Mouse (Mus musculus) left cerebral cortex, adult 18-20 months (tissue): ENCODE data around the gene H2al1k. TPM values are rescaled to one million over a fixed set of nuclear protein-coding genes. Genes with fewer than 3 reads are reported as not detected.
A peak's percentile ranks its signal among the peaks of the same experiment; 100 is the strongest.
"Not testable (repeated sequence)": the region's sequence is repeated elsewhere in the genome, so short reads cannot be mapped to it uniquely, and the experiment has no call there.

ENCODE experiments used
- DNase-seq, 2 experiments: peaks; one replicate each; pipeline ENCODE4 v3.0.0; 2021 to 2022; ENCODE audit warnings: low spot score in 2 of 2, mixed read lengths in 1 of 2
- long read RNA-seq, 2 experiments: library from polyadenylated mRNA; stranded (forward); transcript quantifications; one replicate each; pipeline ENCODE4 v2.0.0; 2021
- total RNA-seq, 2 experiments: library from RNA; stranded (reverse); gene quantifications; 2 replicates each; pipeline ENCODE4 v1.2.3; 2021

The H2al1k gene
- total RNA-seq, result not detected
- long read RNA-seq, experiment 1, result 0 reads
- long read RNA-seq, experiment 2, result 0 reads

DNA sequence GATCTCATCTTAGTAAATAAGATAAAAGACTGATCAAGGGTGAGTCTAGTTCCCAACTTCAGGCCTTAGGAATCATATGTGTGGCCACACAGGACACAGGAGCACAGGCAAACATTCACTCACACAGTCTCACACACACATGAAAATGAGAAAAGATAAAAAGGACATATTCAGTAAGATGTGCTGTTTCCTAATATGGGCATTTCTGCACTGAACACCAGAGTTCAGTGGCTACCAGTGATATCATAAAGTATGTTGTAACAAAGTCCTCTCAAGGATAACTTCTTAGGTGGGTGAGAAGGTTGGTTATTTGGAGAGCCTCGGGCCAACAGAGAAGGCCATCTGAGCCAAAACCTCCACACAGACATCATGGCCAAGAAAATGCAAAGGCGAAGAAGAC is at the start of gene H2al1k:
Gene H2al1k, plus strand, starts transcription at position 301 of the 400 bp plus-strand sequence.
- not testable (repeated sequence) for DNase-seq

DNA sequence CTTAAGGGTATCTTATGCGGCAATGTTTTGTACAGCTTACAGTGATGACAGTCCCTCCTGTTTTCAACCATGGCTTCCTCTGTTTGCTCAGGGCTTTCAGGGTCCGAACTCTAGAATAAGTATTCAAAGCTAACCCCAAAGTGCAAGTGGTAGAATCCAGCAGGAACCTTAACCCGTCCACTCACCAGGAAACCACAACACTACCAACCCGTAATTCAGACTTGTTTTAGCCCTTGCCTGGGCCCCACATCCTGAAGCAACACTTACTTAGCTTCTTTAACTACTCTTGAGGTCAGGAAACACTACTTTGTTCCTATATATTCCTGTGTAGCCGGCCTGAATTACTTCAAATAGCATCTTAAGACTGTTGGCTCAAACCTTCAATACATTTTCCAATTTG is 47.6 kb upstream of the H2al1k start:
- no peak for DNase-seq

DNA sequence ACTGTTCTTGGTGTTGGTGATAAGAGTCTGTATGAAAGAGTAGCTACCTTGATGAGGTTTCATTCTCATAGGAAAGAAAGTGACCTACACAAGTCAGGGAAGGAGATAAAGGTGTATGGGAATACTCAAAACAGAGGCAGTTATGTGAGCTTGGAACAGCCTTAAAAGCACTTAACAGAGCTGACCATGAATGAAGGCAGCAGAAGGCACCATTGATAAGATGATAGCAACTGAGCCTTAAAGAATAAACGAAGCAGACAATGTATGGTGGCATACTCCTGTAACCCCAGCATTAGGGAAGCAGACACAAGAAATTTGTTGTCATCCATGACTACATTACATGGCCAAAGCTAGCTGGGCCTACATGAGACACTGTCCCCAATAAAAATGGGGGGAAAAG is 47.0 kb upstream of the H2al1k start:
- DNase-seq, result no peak

DNA sequence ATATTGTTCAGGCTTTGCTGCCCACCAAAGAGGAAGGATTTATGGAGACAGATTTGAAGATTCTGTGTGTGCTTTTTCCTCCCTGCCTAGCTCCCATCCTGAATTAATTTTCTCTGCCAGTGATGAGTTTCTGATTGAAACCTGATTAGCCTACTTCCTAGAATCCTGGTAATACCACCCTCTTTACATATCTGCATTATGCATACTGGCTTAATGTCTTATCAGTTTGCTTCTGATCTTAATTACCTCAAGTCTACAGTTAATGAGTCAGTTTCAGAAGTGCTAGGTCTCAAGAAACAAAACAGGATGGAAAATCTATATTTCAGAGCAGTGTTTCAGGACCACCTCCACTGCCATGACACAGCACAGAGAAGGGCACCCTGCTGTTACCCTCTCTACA is 34.0 kb upstream of the H2al1k start:
- not testable (repeated sequence) for DNase-seq

DNA sequence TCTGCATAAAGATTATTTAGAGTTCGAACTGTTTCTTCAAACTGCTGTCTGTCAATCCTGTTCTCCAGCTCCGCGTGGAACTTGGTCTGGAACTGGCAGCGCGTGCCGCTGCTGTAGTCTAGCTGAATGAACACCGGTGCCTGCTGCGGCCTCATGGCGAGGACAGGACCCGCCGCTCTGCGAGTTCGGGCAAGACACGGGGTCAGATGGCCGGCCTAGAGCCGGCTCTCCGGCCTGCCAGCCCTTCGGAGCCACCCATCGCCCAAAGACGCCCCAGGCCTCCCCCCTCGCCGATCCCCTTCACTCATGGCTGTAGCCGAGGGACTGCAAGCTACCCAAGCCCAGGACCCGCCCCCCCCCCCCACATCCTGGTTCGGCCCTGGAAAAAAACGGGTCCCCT is 22.5 kb upstream of the H2al1k start:
- not testable (repeated sequence) for DNase-seq

DNA sequence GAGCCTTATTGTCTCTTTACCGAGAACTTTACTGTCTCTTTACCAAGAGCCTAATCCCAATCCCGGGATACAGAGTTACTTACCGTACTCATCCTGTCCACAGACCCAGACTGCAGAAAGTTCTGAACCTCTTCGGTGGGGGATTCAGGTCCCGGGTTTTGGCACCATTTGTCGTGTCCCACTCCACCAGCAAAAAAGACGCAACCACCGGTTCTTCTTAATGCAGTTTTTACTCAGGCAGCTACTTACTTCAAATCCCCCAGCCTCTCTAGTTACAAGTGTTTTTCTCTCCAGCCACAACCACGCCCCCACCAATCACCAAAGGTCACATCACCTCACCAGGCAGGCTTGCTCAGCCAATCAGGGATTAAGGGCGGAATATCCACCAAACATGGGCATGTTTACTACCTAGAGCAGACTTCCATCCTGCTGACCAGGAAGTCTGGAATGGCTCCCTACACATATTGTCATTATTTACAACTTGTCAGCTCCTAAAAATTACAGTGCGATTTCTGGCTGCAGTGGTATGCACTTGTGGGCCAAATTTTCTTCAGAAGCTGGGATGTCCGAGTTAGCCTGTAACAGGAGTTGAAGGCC is 18.0 kb upstream of the H2al1k start:
- DNase-seq, result not testable (repeated sequence)

DNA sequence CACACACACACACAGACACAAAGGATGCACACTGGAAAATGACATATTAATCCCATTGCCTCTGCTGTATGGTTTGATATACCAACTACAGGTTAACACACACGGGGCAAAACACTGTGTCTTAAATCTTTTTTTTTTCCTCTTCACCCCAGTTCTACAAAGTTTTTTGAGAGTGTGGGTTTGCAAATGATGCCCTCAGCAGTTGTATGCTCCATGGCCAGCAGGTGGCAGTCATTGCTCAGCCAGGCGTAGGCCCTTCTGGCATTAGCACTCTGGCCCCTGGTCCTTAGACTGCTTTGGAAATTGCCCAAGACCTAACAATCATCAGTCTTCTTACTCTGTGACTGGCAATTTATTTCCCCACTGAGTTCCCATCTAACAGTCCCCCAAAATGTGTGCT is 17.4 kb upstream of the H2al1k start:
- peak; percentile 17 to 39 for DNase-seq

DNA sequence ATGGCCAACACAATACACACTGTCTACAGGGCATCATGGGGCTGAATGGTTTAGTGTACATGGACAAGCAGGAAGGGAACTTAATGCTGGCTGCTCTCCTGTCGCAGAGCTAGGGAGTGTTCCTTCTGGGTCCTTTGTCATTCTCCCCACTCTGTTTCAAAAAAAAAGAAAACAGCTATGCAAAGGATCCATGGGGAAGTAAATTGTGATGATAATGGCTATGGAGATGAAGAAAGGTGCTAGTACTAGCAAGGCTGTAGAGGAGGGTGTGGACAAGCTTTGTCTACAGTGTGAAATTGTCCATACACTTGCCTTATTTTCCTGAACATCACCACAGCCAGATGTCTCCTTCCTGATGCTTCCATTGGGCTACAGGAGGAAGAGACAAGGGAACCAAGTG is 15.4 kb upstream of the H2al1k start:
- DNase-seq, result not testable (repeated sequence)

DNA sequence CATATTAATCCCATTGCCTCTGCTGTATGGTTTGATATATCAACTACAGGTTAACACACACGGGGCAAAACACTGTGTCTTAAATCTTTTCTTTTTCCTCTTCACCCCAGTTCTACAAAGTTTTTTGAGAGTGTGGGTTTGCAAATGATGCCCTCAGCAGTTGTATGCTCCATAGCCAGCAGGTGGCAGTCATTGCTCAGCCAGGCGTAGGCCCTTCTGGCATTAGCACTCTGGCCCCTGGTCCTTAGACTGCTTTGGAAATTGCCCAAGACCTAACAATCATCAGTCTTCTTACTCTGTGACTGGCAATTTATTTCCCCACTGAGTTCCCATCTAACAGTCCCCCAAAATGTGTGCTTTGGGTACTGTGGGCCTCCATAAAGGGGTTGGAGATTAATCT is 23.6 kb downstream of the H2al1k start:
- DNase-seq, result peak in 1 of 2 experiments; percentile 9

DNA sequence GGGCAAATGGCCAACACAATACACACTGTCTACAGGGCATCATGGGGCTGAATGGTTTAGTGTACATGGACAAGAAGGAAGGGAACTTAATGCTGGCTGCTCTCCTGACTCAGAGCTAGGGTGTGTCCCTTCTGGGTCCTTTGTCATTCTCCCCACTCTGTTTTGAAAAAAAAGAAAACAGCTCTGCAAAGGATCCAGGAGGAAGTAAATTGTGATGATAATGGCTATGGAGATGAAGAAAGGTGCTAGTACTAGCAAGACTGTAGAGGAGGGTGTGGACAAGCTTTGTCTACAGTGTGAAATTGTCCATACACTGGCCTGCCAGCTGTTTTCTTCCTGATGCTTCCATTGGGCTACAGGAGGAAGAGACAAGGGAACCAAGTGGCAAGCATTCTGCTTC is 25.5 kb downstream of the H2al1k start:
- DNase-seq, result not testable (repeated sequence)

Other genes starting within 250 kb of the H2al1k start
- not detected for gene 4930402K13Rik, start 246.1 kb upstream of the H2al1k start, total RNA-seq
- gene Lancl3, start 150.7 kb upstream of the H2al1k start, total RNA-seq, result 1 to 10 TPM; 7.2 to 7.4 TPM
- not detected for gene Gm14862, start 93.7 kb upstream of the H2al1k start, total RNA-seq
- 10 to 100 TPM; 14.4 to 15.2 TPM for gene Xk, start 77.9 kb upstream of the H2al1k start, total RNA-seq
- gene H2al1m, start 66.9 kb upstream of the H2al1k start, total RNA-seq, result not detected
- 1 to 10 TPM in 1 of 2 experiments, under 1 TPM in 1; 0.77 to 1.6 TPM for gene Cybb, start 137.1 kb downstream of the H2al1k start, total RNA-seq
- gene H2al1o, start 221.8 kb downstream of the H2al1k start, total RNA-seq, result not detected